Mouse (Mus musculus): ENCODE results near the gene Large2.

Large2 gene

GRCm38 (mm10) chr2:92327601-92328000 is 47.1 kb downstream of the Large2 start:
- no peak for DNase-seq (ENCODE audit: low spot score in 2 of 2)

GRCm38 (mm10) chr2:92326221-92326620 is 48.4 kb downstream of the Large2 start:
- no peak for DNase-seq (ENCODE audit: low spot score in 2 of 2)

GRCm38 (mm10) chr2:92325676-92326075 is 49.0 kb downstream of the Large2 start:
- DNase-seq (ENCODE audit: low spot score in 2 of 2), result no peak

- no peak for DNase-seq (ENCODE audit: low spot score in 2 of 2)
These were observed 52.0 kb downstream of the Large2 start for GRCm38 (mm10) chr2:92322669-92323068.

GRCm38 (mm10) chr2:92317228-92317627 is 57.4 kb downstream of the Large2 start:
- DNase-seq (ENCODE audit: low spot score in 2 of 2), result no peak

- DNase-seq (ENCODE audit: low spot score in 2 of 2), result no peak
These were observed 58.0 kb downstream of the Large2 start for GRCm38 (mm10) chr2:92316652-92317051.
